Mouse (Mus musculus): Measurements from ENCODE around the gene Commd7.

DNA sequence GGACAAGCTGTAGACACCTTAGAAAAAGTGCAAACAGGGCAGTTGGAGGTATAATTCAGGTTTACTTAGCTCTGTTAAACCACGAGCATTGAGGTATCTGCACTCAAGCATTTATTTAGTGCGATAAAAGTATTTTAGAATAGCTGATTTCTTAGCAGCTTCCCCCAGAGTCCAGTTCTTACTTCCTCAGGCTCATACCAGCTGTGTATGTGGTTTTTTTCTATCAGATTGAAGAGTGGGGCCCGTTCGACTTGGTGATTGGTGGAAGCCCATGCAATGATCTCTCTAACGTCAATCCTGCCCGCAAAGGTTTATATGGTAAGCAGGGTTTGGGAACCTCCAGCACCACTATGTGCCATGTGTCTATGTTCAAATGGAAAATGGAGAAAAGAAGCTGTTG lies 44.4 kb upstream of the Commd7 start:
- no peak for TF ChIP-seq CTCF (IDR thresholded peaks at IDR 0.05; ENCODE audit: borderline replicate concordance, control insufficient read depth, extremely low read depth, insufficient read depth, low read length, poor library complexity)
- TF ChIP-seq POLR2A (IDR thresholded peaks at IDR 0.05; ENCODE audit: control insufficient read depth, extremely low read depth, insufficient read depth, low read length, poor library complexity) = no peak
